Mouse (Mus musculus): Measurements from ENCODE around the gene Olfr56.

Olfr56 gene

DNA sequence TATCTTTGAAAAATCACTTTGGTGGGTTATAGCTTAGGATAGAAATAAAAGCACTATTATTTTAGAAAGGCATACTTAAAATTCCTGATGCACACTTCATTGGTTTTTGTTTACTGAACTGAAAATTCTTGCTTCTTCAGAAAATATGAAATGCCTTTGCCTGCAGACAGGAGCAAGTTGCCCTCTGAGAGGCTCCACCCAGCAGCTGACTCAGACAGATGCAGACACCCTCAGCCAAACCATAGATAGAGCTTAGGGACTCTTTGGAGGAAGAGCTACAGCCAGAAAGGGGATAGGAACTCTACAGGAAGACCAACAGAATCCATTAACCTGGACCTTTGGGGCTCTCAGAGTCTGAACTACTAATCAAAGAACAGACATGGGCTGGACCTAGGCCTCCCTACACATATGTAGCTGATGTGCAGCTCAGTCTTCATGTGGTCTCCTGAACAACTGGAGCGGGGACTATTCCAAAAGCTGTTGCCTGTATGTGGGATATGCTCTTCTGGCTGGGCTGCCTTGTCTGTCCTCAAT is 113.4 kb downstream of the Olfr56 start:
- in situ Hi-C loops (cut with MboI): no loop called here

GRCm38 (mm10) chr11:49092786-49093185 is 114.1 kb downstream of the Olfr56 start:
- in situ Hi-C loops (cut with MboI): no loop called here

DNA sequence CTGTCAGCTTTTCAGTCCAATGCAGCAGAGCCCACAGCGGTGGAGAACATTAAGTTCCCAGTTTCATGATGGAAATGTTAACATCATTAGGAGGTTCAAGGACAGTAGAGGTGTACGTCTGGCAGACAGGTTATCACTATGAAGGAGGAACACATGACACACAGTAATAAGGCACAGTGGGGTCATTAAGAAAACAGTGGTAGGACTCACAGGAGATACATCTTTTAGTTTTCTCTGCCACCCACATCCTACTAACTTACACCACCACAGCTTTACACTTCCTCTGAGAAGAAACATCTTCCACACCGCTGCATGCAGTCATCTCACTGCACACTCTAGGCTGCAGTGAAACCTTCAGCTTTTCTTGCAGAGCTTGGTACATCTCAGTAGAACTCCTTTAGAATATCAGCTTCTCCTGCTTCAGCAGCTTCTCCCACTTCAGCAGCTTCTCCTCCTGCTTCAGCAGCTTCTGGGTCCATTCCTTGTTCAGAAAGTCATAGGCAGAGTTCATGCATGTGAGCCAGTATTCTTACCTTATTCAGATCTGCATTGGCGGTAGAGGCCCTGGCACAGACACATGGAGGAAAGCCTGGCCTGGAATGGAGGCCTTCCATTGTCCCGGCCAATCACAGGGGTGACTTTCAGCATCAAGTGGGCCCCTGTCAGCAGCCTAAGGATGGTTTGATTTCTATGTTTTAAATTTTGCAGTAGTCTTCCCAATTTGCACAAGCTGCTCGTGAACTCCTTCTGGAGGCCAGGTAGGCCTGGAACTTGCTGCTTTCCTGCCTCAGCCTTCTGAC is 115.4 kb downstream of the Olfr56 start:
- in situ Hi-C loops (cut with MboI): no loop called here

- in situ Hi-C loops (cut with MboI): loop anchor here (5.0 kb wide), 1 partner anchor 233 kb away; no protein-coding TSS in a partner anchor
Measured at GRCm38 (mm10) chr11:49095367-49095766, 116.7 kb downstream of the Olfr56 start.

DNA sequence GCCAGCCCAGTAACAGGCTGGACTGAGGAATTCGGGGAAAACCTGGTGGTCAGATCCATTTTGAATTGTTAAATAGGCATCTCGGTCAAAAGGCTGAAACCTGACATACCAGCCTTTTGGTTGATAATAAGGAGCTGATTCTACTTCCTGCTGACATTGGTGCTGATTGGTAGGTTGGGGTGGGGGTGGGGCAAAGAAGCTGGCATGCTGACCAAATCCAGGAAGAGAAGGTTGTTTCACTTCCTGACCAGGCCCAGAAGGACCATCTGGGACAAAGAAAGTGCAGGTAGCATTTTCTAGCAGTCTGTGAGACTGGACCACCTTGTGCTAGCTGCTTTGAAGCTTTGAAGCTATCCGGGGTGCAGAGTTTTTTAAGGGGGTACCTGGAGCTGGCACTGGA is 121.7 kb downstream of the Olfr56 start:
- in situ Hi-C loops (cut with MboI): no loop called here

DNA sequence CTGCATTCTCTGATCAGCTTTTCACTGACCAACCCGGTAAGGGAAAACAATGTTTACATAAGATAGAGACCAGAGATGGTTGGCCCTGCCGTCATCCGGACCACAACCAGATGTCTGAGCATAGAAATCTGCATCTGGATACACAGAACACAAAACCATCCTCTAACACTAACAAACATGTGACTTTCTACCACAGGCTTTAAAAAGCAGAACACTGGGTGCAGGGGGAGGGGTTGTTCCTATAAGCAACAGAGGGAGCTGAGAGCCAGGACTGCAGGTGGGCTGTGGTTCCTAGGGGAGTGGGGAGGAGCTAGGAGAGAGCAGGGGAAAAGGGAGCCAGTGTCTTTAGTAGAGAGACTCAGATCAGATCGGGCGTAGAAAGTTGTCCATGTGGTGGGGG is 122.8 kb downstream of the Olfr56 start:
- in situ Hi-C loops (cut with MboI): no loop called here

DNA sequence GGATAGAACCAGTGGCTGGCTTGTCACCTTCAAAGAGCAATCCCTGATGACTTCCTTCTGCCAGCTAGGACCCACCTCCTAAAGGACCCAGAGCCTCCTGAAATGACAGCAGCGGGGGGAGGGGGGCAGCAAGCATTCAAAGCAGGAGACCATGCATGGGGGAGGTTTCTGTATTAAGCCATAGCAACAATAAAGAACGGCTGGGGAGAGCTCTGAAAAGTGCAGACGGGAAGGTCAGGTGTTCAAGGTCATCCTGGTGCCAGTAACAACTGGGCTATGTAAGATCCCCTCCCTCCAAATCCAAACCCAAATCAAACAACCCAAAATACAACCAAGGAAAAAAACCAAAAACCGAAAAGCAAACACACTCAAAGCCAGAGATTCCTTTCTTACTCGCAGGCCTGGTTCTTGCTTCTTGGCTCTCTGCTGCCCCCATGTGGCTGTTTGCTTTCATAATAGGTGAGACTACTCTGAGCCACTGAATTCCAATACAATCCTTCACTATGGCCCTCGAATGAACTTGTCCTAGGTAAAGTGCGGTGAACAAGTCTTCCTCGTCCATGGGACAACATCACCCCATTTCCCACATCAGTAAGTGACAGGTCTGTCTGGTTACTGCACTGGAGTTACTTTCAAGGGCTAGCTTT is 124.5 kb downstream of the Olfr56 start:
- in situ Hi-C loops (cut with MboI): no loop called here

DNA sequence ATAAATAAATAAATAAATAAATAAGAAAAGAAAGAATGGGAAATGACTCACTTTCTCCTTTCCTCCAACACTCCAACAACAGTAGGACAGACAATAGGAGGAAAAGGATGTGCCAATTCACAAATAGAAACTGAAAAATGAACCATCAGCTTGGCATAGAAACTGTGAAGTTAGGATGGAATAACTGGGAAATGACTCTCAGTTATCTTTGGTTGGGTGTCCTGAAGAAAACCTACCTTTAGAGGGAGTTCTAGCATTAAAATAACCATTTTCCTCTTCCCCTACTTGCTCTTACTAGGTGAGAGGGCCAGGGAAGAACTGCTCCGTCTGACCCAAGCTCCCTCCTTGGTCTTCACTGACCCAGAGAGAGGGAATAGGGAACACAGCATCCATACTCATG is 127.1 kb downstream of the Olfr56 start:
- in situ Hi-C loops (cut with MboI): loop anchor here (5.0 kb wide), 1 partner anchor 333 kb away; no protein-coding TSS in a partner anchor

- in situ Hi-C loops (cut with MboI): loop anchor here (5.0 kb wide), 1 partner anchor 336 kb away; no protein-coding TSS in a partner anchor
Measured at GRCm38 (mm10) chr11:49107650-49108537, 129.2 kb downstream of the Olfr56 start.

DNA sequence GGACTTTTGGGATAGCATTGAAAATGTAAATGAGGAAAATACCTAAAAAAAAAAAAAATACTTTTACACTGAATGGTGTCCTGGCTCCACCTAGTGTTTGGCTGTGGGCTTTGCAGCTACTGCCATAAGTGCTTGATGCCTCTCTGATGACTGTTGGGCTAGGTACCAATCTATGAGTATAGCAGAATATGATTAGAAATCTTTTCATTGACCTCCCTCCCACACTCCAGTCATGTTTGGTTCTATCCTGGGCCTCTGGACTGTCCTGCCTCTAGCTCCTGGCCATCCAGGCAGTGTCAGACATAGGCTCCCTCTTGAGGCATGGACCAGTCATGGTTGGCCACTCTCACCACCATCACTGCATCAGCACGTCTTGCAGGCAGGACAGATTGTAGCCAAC is 130.1 kb downstream of the Olfr56 start:
- in situ Hi-C loops (cut with MboI): loop anchor here (5.0 kb wide), 1 partner anchor 337 kb away; no protein-coding TSS in a partner anchor

DNA sequence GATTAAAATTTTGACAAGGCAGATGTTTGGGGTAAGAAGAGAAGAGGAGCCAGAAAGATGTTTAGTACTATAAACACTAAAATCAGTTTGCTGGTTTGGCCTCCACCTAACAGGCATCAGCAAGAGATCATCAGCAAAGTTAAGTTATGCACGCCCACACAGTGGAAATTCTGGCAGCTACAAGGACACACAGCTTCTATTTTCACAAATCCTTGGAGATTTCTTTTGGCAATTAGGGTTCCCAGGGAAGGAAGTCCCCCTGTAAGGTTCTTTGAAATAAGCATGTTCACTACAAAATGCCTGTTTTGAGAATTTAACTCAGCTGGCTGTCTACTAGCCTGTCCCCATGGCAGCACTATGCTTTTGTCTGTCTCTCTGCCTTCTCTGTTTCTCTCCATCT is 132.3 kb downstream of the Olfr56 start:
- in situ Hi-C loops (cut with MboI): no loop called here

DNA sequence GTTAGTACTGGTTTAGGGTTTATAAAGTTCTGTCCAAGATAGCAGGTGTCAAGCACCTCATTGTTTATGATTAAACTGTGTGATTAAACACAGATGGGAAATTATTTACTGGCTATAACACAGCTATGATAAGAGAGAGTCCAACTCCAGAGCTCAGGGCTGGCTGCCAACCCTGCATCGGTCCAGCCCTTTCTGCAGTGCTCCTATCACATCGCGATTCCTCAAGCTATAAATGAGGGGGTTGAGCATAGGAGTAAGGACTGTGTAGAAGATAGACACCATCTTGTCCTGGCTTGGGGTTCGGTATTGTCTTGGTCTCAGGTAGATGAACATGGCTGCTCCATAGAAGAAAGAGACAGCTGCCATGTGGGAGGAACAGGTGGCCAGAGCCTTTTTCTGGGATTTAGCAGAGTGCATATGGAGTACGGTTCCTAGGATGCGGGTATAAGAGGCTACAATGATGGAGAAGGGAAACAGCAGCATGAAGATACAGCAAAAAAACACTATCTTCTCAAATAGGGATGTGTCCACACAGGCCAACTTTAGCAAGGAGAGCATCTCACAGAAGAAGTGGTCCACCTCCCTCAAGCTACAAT is 134.0 kb downstream of the Olfr56 start:
- in situ Hi-C loops (cut with MboI): no loop called here

GRCm38 (mm10) chr11:49114158-49114557 is 135.5 kb downstream of the Olfr56 start:
- in situ Hi-C loops (cut with MboI): no loop called here

DNA sequence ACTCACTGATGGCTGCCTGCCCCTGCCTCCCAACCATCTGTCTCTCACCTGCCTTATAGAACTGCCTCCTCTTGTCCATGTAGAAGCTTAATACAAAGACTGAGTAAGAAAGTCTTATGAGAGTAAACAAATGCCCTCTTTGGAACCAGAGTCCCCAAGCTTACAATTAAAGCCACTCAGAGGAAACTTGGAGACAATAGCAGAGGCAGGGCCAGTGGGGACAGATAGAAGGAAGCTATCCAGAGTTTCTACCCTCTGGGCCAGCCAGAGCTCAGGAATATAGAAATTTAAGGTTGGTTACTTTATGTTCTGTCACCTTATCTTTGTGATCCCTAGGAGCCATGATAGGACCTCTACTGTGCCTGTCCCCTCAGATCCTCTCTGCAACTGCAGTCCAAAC is 136.1 kb downstream of the Olfr56 start, which contains the start of gene Olfr1396:
Olfr1396 (minus strand) TSS at position 101 of the 400 bp plus-strand sequence.
- in situ Hi-C loops (cut with MboI): no loop called here

- in situ Hi-C loops (cut with MboI): no loop called here
Measured at GRCm38 (mm10) chr11:49119635-49120034, 140.9 kb downstream of the Olfr56 start.

- in situ Hi-C loops (cut with MboI): no loop called here
Measured at GRCm38 (mm10) chr11:49124169-49124568, 145.5 kb downstream of the Olfr56 start.

DNA sequence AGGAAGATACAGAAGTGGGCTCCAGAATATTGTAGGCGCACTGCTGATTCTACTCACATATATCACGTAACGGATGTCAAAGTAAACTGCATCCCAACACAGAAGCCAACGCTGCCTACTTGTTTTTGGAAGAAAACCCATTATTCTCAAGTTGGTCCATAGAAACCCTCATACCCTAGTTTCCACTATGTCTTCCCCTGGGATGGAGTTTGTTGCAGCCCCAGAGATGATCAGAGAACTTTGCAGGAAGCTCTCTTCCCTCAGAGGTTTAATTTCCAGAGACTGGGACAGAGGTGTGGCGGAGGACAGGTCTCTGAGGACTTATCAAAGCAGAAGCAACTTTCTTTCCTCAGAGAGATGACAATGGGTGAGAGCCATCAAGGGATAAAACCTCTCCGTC is 163.3 kb downstream of the Olfr56 start, which contains the start of gene Olfr1395:
Olfr1395 (plus strand) TSS at position 301 of the 400 bp plus-strand sequence.
- in situ Hi-C loops (cut with MboI): no loop called here

DNA sequence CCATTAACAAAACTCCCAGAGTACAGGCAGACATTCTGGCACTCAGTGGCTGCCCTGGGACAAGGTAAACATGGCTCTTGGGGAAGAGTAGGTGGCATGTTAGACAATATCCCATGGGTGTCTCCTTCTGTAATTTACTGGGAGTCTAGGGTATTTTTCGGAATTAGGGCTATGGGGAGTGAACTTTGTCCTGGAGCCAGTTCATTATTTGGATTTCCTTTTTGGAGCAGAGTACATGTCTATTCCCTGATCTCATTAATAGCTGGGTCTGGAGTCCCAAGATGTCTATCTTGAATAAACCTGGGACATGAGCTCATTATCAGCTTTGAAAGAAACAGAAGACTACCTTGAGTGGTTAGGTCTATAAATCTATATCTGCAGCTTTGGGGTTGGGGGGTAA is 175.4 kb downstream of the Olfr56 start, which contains the start of gene Olfr1394:
Olfr1394 (plus strand) TSS at position 301 of the 400 bp plus-strand sequence.
- in situ Hi-C loops (cut with MboI): no loop called here

DNA sequence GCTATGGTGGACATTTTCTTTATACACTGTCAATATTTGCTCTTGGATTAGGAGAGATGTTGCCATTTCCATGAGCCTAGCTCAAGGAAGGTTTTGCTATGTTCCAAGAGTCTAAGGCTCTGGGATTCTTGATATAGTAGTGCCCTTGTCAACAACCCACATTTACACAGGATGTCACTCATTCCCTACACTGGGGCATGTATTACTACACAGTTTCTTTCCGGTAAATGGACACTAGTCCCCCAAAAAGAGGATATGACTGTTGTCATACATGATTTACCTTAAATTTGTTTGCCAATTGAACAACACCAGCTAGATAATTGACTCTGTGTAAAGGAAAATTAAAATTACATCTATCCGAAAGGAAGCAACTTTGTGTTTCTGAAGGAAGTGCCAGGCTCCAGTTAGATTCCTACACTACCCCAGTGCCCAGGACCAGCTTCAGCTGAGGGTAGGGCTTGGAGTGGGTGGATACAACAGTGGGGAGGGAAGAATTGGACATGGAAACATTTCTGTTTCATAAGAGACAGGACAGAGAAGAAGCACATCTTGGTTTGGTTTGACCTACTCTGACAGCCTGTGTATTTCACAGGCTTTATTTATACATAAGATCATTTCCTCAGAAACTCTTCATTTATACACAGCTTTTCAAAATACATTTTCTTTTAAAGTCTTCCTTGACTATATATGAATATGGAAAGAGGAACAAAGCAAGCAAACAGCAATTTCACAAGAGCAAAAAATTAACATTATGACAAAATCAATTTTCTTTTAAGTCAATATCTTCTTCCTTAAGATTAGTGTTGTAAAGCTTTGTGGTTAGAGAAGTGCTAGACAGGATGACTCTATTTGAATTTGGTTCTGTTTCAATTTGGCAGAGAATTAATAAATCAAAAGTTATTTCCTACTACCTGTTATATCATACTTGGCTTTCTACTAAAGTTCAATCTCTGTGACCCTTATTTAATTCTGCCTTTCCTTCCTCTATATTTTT is 178.4 kb downstream of the Olfr56 start:
- in situ Hi-C loops (cut with MboI): no loop called here

Measured in mature B cell (primary cell).